8 mouse cellular contexts compared by ENCODE assay signal in genomic region chr6:87383926-87384691, GRCm38 (mm10). TPM values are rescaled to one million over a fixed set of nuclear protein-coding genes. Genes with fewer than 3 reads are reported as not detected.
DNase-seq lines count a peak whose midpoint lies in the region; ATAC-seq lines count a peak whose summit lies in the region.

No protein-coding gene starts in this region.

- peak; percentile 56; the same call in 1 of the 2 replicates for ATAC-seq in kidney, embryonic 15.5 days (replicated peaks; ENCODE audit: low FRiP score)
- peak; percentile 64 for ATAC-seq in forebrain, embryonic 15.5 days (replicated peaks)
- 0 out of 2 replicates have a peak, but pooled peaks have one; percentile 56 for ATAC-seq in megakaryocyte-erythroid progenitor cell, adult 5-6 weeks (replicated peaks; ENCODE audit: low FRiP score, low TSS enrichment, poor library complexity, severe bottlenecking)

- H3K4me3 ChIP-seq in kidney, embryonic 15.5 days (replicated peaks): peak overlapping the region; percentile 29
- peak overlapping the region; percentile 38 for H3K4me3 ChIP-seq in forebrain, embryonic 15.5 days

- no peaks in the 10 kb centered on the region for H3K36me3 ChIP-seq in kidney, embryonic 15.5 days
- no peaks in the 10 kb centered on the region for H3K36me3 ChIP-seq in forebrain, embryonic 15.5 days

- H3K27me3 ChIP-seq in kidney, embryonic 15.5 days: peaks cover 45% of the 10 kb centered on the region
- no peaks in the 10 kb centered on the region for H3K27me3 ChIP-seq in forebrain, embryonic 15.5 days

- H3K4me1 ChIP-seq in kidney, embryonic 15.5 days: peaks cover 6% of the 10 kb centered on the region; the same call in 1 of the 2 replicates
- peaks cover 9% of the 10 kb centered on the region; the same call in 1 of the 2 replicates for H3K4me1 ChIP-seq in forebrain, embryonic 15.5 days

- H3K9me3 ChIP-seq in kidney, embryonic 15.5 days (replicated peaks): no peaks in the 10 kb centered on the region
- H3K9me3 ChIP-seq in forebrain, embryonic 15.5 days: no peaks in the 10 kb centered on the region

- 0 out of 2 replicates have a peak overlapping the region, but pooled peaks have one; percentile 14 for H3K9ac ChIP-seq in kidney, embryonic 15.5 days
- H3K9ac ChIP-seq in forebrain, embryonic 15.5 days (replicated peaks): peak overlapping the region; percentile 27; the same call in 1 of the 2 replicates

- H3K27ac ChIP-seq in kidney, embryonic 15.5 days: no peak overlapping the region
- no peak overlapping the region for H3K27ac ChIP-seq in forebrain, embryonic 15.5 days (replicated peaks)

- 13% methylated on average over 24 of the region's 24 CpGs for WGBS in kidney, embryonic 15.5 days
- 6% methylated on average over 24 of the region's 24 CpGs for WGBS in forebrain, embryonic 15.5 days

- H3K4me2 ChIP-seq in kidney, embryonic 15.5 days: peak overlapping the region; percentile 57
- H3K4me2 ChIP-seq in forebrain, embryonic 15.5 days (replicated peaks): peak overlapping the region; percentile 52

- no peak for DNase-seq in kidney, adult 18-20 months
- DNase-seq in R1 (ENCODE audit: low read depth, low spot score) (peak; percentile 71), MN1 (ENCODE audit: low spot score) (no peak)
- peak; percentile 25 for DNase-seq in kidney, postnatal 14 days
- peak; percentile 52 for DNase-seq in testis, postnatal 10 days (ENCODE audit: low spot score)

RNA-seq across cellular contexts. Expression of gene Gkn3, which starts 4.6 kb away (rescaled TPM):
- polyA plus RNA-seq in kidney, embryonic 15.5 days (2015; fragmentation: Nextera tagmentation; extraction: Ambion mirVana): 0.43 and 0.72 TPM in 2 replicates
- polyA plus RNA-seq in forebrain, embryonic 15.5 days (2015; fragmentation: Nextera tagmentation; extraction: Ambion mirVana): 0.27 TPM in 1 of 2 replicates, not detected in the other
- total RNA-seq in megakaryocyte-erythroid progenitor cell, adult 5-6 weeks (2014; fragmentation: Nextera tagmentation): not detected in 2 replicates
- total RNA-seq in megakaryocyte-erythroid progenitor cell, adult 5-6 weeks (2017): not detected in 2 replicates

RNA-seq across cellular contexts. Expression of gene Gkn2, which starts 11.0 kb away (rescaled TPM):
- not detected in 2 replicates for polyA plus RNA-seq in kidney, embryonic 15.5 days (2015; fragmentation: Nextera tagmentation; extraction: Ambion mirVana)
- polyA plus RNA-seq in forebrain, embryonic 15.5 days (2015; fragmentation: Nextera tagmentation; extraction: Ambion mirVana): not detected in 2 replicates
- not detected in 2 replicates for total RNA-seq in megakaryocyte-erythroid progenitor cell, adult 5-6 weeks (2014; fragmentation: Nextera tagmentation)
- not detected in 2 replicates for total RNA-seq in megakaryocyte-erythroid progenitor cell, adult 5-6 weeks (2017)

RNA-seq across cellular contexts. Expression of gene Gkn1, which starts 33.4 kb away (rescaled TPM):
- not detected in 2 replicates for polyA plus RNA-seq in kidney, embryonic 15.5 days (2015; fragmentation: Nextera tagmentation; extraction: Ambion mirVana)
- not detected in 2 replicates for polyA plus RNA-seq in forebrain, embryonic 15.5 days (2015; fragmentation: Nextera tagmentation; extraction: Ambion mirVana)
- not detected in 2 replicates for total RNA-seq in megakaryocyte-erythroid progenitor cell, adult 5-6 weeks (2014; fragmentation: Nextera tagmentation)
- total RNA-seq in megakaryocyte-erythroid progenitor cell, adult 5-6 weeks (2017): not detected in 2 replicates

RNA-seq across cellular contexts. Expression of gene Bmp10, which starts 44.7 kb away (rescaled TPM):
- not detected in 2 replicates for polyA plus RNA-seq in kidney, embryonic 15.5 days (2015; fragmentation: Nextera tagmentation; extraction: Ambion mirVana)
- not detected in 2 replicates for polyA plus RNA-seq in forebrain, embryonic 15.5 days (2015; fragmentation: Nextera tagmentation; extraction: Ambion mirVana)
- total RNA-seq in megakaryocyte-erythroid progenitor cell, adult 5-6 weeks (2014; fragmentation: Nextera tagmentation): not detected in 2 replicates
- not detected in 2 replicates for total RNA-seq in megakaryocyte-erythroid progenitor cell, adult 5-6 weeks (2017)

RNA-seq across cellular contexts. Expression of gene Antxr1, which starts 48.5 kb away (rescaled TPM):
- polyA plus RNA-seq in kidney, embryonic 15.5 days (2015; fragmentation: Nextera tagmentation; extraction: Ambion mirVana): 6.2 and 6.3 TPM in 2 replicates
- 3.0 and 3.4 TPM in 2 replicates for polyA plus RNA-seq in forebrain, embryonic 15.5 days (2015; fragmentation: Nextera tagmentation; extraction: Ambion mirVana)
- not detected in 2 replicates for total RNA-seq in megakaryocyte-erythroid progenitor cell, adult 5-6 weeks (2014; fragmentation: Nextera tagmentation)
- total RNA-seq in megakaryocyte-erythroid progenitor cell, adult 5-6 weeks (2017): not detected in 2 replicates

Comparison
In these comparisons a context has a peak if more than half of its experiments do, and no peak if none do; other contexts are left out.
1. DNase-seq: peak in R1 (single experiment), kidney, postnatal 14 days (single experiment) and testis, postnatal 10 days (single experiment); none in kidney, adult 18-20 months (single experiment) and MN1 (single experiment).
2. Peak in every context shown above with its lines, with median percentiles within 50 percentile points of each other: ATAC-seq.